Mouse (Mus musculus): Measurements from ENCODE around the gene Abl1. TPM values are rescaled to one million over a fixed set of nuclear protein-coding genes. Genes with fewer than 3 reads are reported as not detected.

The Abl1 gene
- polyA plus RNA-seq, 1 experiment from 2014 or later, result 49.0 TPM

DNA sequence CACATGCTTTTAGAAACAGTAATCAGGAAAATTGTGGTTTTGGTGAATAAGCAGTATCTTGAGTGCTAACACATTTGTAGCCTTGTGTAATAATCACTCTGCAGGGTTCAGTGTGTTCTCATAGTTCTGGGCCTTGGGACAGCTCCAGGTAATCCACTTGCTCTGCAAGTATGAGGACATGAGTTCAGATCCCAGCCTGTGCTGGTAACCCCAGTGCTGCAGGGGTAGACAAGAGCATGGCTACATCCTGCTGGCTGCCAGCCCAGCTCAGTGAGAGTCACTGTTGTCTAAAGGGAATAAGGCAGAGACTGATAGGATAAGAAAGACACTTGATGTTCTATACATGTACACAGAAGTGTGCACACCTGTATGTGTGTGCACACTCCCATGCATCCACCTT lies 17.7 kb downstream of the Abl1 start:
- ATAC-seq (ENCODE audit: insufficient read depth, low FRiP score, low TSS enrichment), result no peak
- no peak overlapping the region for H3K9ac ChIP-seq (ENCODE audit: low read length)
- no peaks in the 10 kb centered on the region for H3K4me1 ChIP-seq (ENCODE audit: control insufficient read depth, insufficient read depth, low read length)
- H3K9me3 ChIP-seq (ENCODE audit: control insufficient read depth, low read length), result no peaks in the 10 kb centered on the region
- H3K4me3 ChIP-seq (ENCODE audit: low read depth, low read length), result no peak overlapping the region
- no peak overlapping the region for H3K27ac ChIP-seq (ENCODE audit: low read depth, low read length)
- no peaks in the 10 kb centered on the region for H3K36me3 ChIP-seq (ENCODE audit: control insufficient read depth, insufficient read depth, low read length)
- no peak overlapping the region for H3K4me2 ChIP-seq (ENCODE audit: low read depth)
- DNase-seq (ENCODE audit: low spot score), result no peak
- H3K27me3 ChIP-seq (ENCODE audit: control insufficient read depth, insufficient read depth, low read length), result no peaks in the 10 kb centered on the region

DNA sequence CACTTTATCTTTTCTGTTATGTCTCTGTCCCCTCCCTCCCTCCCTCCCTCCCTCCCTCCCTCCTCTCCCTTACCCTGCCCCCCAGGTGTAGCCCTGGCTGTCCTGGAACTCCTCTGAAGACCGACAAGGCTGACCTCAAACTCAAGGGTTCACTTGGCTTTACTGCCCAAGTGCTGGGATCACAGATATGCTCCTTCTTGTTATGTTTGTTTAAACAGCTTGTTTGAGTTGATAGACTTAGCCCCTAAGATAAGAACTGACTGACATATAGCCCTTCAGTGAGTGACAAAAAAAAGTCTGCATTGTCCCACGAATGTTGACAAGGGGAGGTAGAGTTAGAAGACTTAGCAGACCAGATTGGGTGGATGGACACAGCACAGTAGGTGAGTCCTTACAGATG lies 18.4 kb downstream of the Abl1 start:
- DNase-seq (ENCODE audit: low spot score) (no peak), ATAC-seq (ENCODE audit: insufficient read depth, low FRiP score, low TSS enrichment) (no peak)
- Histone ChIP-seq H3K4me3 (ENCODE audit: low read depth, low read length) (no peak overlapping the region), H3K36me3 (ENCODE audit: control insufficient read depth, insufficient read depth, low read length) (no peaks in the 10 kb centered on the region), H3K4me2 (ENCODE audit: low read depth) (no peak overlapping the region), H3K4me1 (ENCODE audit: control insufficient read depth, insufficient read depth, low read length) (no peaks in the 10 kb centered on the region), H3K27ac (ENCODE audit: low read depth, low read length) (no peak overlapping the region), H3K9ac (ENCODE audit: low read length) (no peak overlapping the region), H3K27me3 (ENCODE audit: control insufficient read depth, insufficient read depth, low read length) (no peaks in the 10 kb centered on the region), H3K9me3 (ENCODE audit: control insufficient read depth, low read length) (no peaks in the 10 kb centered on the region)
- 75% methylated on average over 2 of the region's 2 CpGs for WGBS

DNA sequence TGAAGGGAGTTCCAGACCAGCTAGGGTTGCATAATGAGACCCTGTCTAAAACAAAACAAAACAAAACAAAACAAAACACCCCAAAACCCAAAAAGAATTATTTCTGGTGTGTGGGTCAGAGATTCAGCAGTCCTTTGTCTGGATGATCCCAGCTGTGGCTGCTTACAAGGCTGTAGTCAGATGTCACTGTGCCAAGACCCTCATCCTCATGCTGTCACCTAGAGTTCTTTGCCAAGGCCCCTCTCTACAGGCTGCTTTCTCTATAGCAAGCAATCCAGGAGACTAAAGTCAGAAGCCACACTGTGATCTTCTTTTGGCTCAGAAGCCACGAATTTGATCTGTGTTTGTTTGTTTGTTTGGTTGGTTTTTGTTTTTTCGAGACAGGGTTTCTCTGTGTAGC lies 24.5 kb downstream of the Abl1 start:
- no peaks in the 10 kb centered on the region; the same call in 1 of the 2 replicates for H3K36me3 ChIP-seq (ENCODE audit: control insufficient read depth, insufficient read depth, low read length)
- no peak overlapping the region for H3K9ac ChIP-seq (ENCODE audit: low read length)
- no peak overlapping the region for H3K27ac ChIP-seq (ENCODE audit: low read depth, low read length)
- H3K4me2 ChIP-seq (ENCODE audit: low read depth), result no peak overlapping the region
- ATAC-seq (ENCODE audit: insufficient read depth, low FRiP score, low TSS enrichment) (no peak), DNase-seq (ENCODE audit: low spot score) (no peak)
- no peaks in the 10 kb centered on the region for H3K9me3 ChIP-seq (ENCODE audit: control insufficient read depth, low read length)
- no peak overlapping the region for H3K4me3 ChIP-seq (ENCODE audit: low read depth, low read length)
- H3K4me1 ChIP-seq (ENCODE audit: control insufficient read depth, insufficient read depth, low read length), result no peaks in the 10 kb centered on the region
- no peaks in the 10 kb centered on the region for H3K27me3 ChIP-seq (ENCODE audit: control insufficient read depth, insufficient read depth, low read length)
- WGBS, result 89% methylated on average over 2 of the region's 2 CpGs

DNA sequence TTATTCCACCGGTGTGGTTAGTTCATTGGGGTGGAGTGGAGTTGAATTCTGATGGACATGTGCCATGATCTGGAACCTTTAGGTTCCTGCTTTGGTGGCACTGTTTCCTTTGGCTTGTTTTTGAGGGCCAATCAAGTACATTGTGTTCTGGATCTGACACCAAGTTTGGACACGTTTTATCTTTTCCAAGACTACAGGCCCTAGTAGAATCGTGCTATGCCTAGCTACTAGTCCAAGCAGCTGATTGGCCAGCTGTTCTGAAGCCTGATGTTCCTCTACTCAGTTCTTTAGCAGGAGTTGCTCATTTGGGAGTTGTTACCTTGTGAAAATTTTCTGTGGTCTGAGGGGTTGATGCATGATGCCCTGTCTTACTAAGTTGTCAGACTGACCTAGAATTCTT lies 25.6 kb downstream of the Abl1 start:
- H3K4me3 ChIP-seq (ENCODE audit: low read depth, low read length), result no peak overlapping the region
- no peak for ATAC-seq (ENCODE audit: insufficient read depth, low FRiP score, low TSS enrichment)
- WGBS, result 86% methylated on average over 3 of the region's 3 CpGs
- no peaks in the 10 kb centered on the region; the same call in 1 of the 2 replicates for H3K36me3 ChIP-seq (ENCODE audit: control insufficient read depth, insufficient read depth, low read length)
- no peak overlapping the region for H3K9ac ChIP-seq (ENCODE audit: low read length)
- H3K4me2 ChIP-seq (ENCODE audit: low read depth), result no peak overlapping the region
- H3K27me3 ChIP-seq (ENCODE audit: control insufficient read depth, insufficient read depth, low read length), result no peaks in the 10 kb centered on the region
- H3K27ac ChIP-seq (ENCODE audit: low read depth, low read length), result no peak overlapping the region
- no peaks in the 10 kb centered on the region for H3K9me3 ChIP-seq (ENCODE audit: control insufficient read depth, low read length)
- no peaks in the 10 kb centered on the region for H3K4me1 ChIP-seq (ENCODE audit: control insufficient read depth, insufficient read depth, low read length)
- DNase-seq (ENCODE audit: low spot score), result no peak

DNA sequence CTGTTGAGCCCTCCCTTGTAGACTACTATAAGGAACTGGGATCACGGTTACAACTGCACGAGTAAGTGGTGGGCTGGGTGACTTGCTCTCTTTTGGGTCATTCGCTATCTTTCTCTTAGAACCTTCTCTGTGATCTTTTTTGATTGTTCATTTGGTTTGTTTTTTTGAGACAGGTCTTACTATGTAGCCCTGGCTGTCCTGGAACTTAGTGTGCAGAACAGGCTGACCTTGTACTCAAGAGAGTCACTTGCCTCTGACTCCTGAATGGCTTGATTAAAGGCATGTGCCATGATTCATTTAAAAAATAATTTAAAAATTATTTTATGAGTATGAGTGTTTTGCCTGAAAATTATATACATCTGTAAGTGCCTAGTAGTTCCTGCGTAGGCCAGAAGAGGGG lies 26.6 kb downstream of the Abl1 start:
- H3K9me3 ChIP-seq (ENCODE audit: control insufficient read depth, low read length), result no peaks in the 10 kb centered on the region
- 95% methylated on average over 4 of the region's 4 CpGs for WGBS
- H3K36me3 ChIP-seq (ENCODE audit: control insufficient read depth, insufficient read depth, low read length), result no peaks in the 10 kb centered on the region; the same call in 1 of the 2 replicates
- no peak overlapping the region for H3K4me3 ChIP-seq (ENCODE audit: low read depth, low read length)
- no peak overlapping the region for H3K9ac ChIP-seq (ENCODE audit: low read length)
- H3K4me2 ChIP-seq (ENCODE audit: low read depth), result no peak overlapping the region
- H3K27me3 ChIP-seq (ENCODE audit: control insufficient read depth, insufficient read depth, low read length), result no peaks in the 10 kb centered on the region
- no peaks in the 10 kb centered on the region for H3K4me1 ChIP-seq (ENCODE audit: control insufficient read depth, insufficient read depth, low read length)
- DNase-seq (ENCODE audit: low spot score), result no peak
- ATAC-seq (ENCODE audit: insufficient read depth, low FRiP score, low TSS enrichment), result no peak
- H3K27ac ChIP-seq (ENCODE audit: low read depth, low read length), result no peak overlapping the region

DNA sequence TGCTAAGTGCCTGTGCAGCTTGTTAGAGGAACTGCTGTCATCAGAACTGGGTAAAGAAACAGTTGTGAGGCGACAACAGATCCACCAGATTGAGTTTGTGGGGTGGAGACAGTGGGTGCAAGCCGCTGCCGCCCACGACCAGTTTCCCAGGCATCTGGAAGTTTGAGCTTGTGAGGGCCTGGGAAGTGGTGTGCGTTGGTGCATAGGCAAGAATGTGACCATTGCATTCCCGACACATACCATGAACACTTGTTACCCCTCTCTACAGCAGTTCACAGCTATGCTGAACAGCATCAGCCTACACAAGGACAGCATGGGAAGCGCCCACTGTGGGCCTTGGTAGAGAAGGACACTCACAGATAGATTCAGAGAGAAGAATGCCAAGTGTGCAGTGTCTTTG lies 27.8 kb downstream of the Abl1 start:
- ATAC-seq (ENCODE audit: insufficient read depth, low FRiP score, low TSS enrichment) (no peak), DNase-seq (ENCODE audit: low spot score) (no peak)
- no peaks in the 10 kb centered on the region; the same call in 1 of the 2 replicates for H3K36me3 ChIP-seq (ENCODE audit: control insufficient read depth, insufficient read depth, low read length)
- no peaks in the 10 kb centered on the region for H3K9me3 ChIP-seq (ENCODE audit: control insufficient read depth, low read length)
- no peak overlapping the region for H3K4me3 ChIP-seq (ENCODE audit: low read depth, low read length)
- no peaks in the 10 kb centered on the region for H3K27me3 ChIP-seq (ENCODE audit: control insufficient read depth, insufficient read depth, low read length)
- H3K4me1 ChIP-seq (ENCODE audit: control insufficient read depth, insufficient read depth, low read length), result no peaks in the 10 kb centered on the region
- WGBS, result 90% methylated on average over 7 of the region's 7 CpGs
- H3K9ac ChIP-seq (ENCODE audit: low read length), result no peak overlapping the region
- H3K4me2 ChIP-seq (ENCODE audit: low read depth), result no peak overlapping the region
- H3K27ac ChIP-seq (ENCODE audit: low read depth, low read length), result no peak overlapping the region

DNA sequence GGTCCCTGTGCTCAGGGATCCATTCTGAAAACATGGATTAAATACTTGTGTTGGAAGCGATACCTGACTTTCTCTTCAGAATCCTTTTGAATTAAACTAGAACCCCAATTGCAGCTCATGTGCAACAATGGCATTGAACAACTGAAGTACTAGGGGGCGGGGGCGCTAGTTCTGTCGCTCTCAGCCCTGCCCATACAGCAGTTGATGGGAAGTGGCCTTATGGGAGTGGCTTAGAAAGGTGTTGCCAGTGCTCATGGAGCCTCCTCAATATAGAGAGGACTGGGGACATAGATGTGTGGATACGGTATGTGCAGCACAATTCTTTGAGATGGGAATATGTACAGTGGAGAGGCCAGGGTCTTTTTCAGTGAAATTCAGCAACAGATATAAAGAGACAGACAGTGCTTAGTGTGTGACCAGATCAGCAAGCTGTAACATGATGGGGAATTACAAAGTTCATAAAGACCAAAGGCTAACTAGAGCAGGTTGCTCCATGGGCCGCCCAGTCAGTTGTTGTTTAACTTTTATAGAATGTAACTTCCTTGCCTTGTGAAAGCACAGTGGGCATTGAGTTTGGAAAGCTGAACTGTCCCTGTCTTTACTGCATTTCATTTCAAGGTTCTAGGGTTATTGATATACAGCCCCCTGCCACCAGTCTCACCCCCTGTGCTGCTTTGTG lies 31.2 kb downstream of the Abl1 start:
- Histone ChIP-seq H3K4me3 (ENCODE audit: low read depth, low read length) (no peak overlapping the region), H3K4me2 (ENCODE audit: low read depth) (no peak overlapping the region), H3K27me3 (ENCODE audit: control insufficient read depth, insufficient read depth, low read length) (no peaks in the 10 kb centered on the region), H3K36me3 (ENCODE audit: control insufficient read depth, insufficient read depth, low read length) (no peaks in the 10 kb centered on the region), H3K27ac (ENCODE audit: low read depth, low read length) (no peak overlapping the region), H3K9ac (ENCODE audit: low read length) (no peak overlapping the region), H3K9me3 (ENCODE audit: control insufficient read depth, low read length) (no peaks in the 10 kb centered on the region), H3K4me1 (ENCODE audit: control insufficient read depth, insufficient read depth, low read length) (no peaks in the 10 kb centered on the region)
- ATAC-seq (ENCODE audit: insufficient read depth, low FRiP score, low TSS enrichment) (no peak), DNase-seq (ENCODE audit: low spot score) (no peak)
- WGBS, result 83% methylated on average over 6 of the region's 6 CpGs

DNA sequence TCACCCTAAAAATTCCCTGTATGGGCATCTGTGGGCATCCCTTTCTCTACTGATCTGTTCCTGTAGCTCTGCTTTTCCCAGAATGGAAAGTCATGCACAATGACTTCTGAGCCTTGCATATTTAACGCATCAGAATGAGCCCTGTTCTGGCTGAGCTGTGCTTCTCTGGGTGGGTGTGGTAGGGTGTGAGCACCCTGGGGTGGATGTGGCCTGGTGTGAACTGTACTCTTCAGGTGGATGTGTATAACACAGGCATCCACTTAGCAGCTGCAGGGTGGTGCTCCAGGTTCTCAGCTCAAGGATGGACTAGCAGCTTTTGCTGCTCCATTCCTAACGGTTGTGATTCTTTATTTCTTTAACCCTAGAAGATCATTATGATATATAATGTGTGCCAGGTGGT lies 31.8 kb downstream of the Abl1 start:
- Histone ChIP-seq H3K27ac (ENCODE audit: low read depth, low read length) (no peak overlapping the region), H3K27me3 (ENCODE audit: control insufficient read depth, insufficient read depth, low read length) (no peaks in the 10 kb centered on the region)
- WGBS, result 88% methylated on average over 2 of the region's 2 CpGs

DNA sequence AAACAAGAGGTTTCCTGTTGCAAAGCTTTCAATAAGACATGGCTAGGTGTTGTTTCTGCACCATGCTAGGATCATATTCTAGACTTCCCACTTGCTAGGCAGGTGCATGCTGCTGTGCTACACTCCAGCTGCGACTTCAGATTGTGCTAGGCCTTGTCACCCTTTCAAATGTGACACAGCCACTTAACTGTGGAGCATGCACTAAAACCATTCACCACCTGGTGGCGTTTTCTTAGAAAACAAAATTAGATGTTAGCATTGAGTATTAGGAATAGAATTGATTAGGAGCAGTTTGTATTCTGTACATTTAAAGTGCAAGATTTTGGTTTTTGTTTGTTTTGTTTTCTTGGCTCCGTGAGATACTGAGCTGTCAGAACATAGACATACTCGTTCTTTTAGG lies 32.6 kb downstream of the Abl1 start:
- Histone ChIP-seq H3K4me1 (ENCODE audit: control insufficient read depth, insufficient read depth, low read length) (no peaks in the 10 kb centered on the region), H3K4me3 (ENCODE audit: low read depth, low read length) (no peak overlapping the region), H3K27me3 (ENCODE audit: control insufficient read depth, insufficient read depth, low read length) (no peaks in the 10 kb centered on the region), H3K27ac (ENCODE audit: low read depth, low read length) (no peak overlapping the region), H3K9me3 (ENCODE audit: control insufficient read depth, low read length) (no peaks in the 10 kb centered on the region), H3K36me3 (ENCODE audit: control insufficient read depth, insufficient read depth, low read length) (no peaks in the 10 kb centered on the region), H3K4me2 (ENCODE audit: low read depth) (no peak overlapping the region), H3K9ac (ENCODE audit: low read length) (no peak overlapping the region)
- WGBS, result 67% methylated on average over 4 of the region's 4 CpGs
- ATAC-seq (ENCODE audit: insufficient read depth, low FRiP score, low TSS enrichment) (no peak), DNase-seq (ENCODE audit: low spot score) (no peak)

More for the DNA sequence above, 31.8 kb downstream of the Abl1 start:
- no peaks in the 10 kb centered on the region for H3K36me3 ChIP-seq (ENCODE audit: control insufficient read depth, insufficient read depth, low read length)
- no peaks in the 10 kb centered on the region for H3K9me3 ChIP-seq (ENCODE audit: control insufficient read depth, low read length)
- no peak overlapping the region for H3K4me2 ChIP-seq (ENCODE audit: low read depth)
- H3K4me1 ChIP-seq (ENCODE audit: control insufficient read depth, insufficient read depth, low read length), result no peaks in the 10 kb centered on the region
- ATAC-seq (ENCODE audit: insufficient read depth, low FRiP score, low TSS enrichment) (no peak), DNase-seq (ENCODE audit: low spot score) (no peak)
- no peak overlapping the region for H3K4me3 ChIP-seq (ENCODE audit: low read depth, low read length)
- no peak overlapping the region for H3K9ac ChIP-seq (ENCODE audit: low read length)
